Mouse (Mus musculus): ENCODE measurements around the gene Vmn1r38.

- TF ChIP-seq CTCF (IDR thresholded peaks at IDR 0.05; ENCODE audit: low read depth): no peak
- no peak for TF ChIP-seq EP300 (optimal IDR thresholded peaks at IDR 0.05)
Measured at GRCm38 (mm10) chr6:66806311-66806710, 23.9 kb upstream of the Vmn1r38 start.
